Mouse (Mus musculus) spleen, adult 2 months (tissue): Measurements from ENCODE around the gene Sipa1l2.

Source experiments
- CTCF ChIP-seq: fragments of 200-500 bp; IDR thresholded peaks from 2 replicates; pipeline ENCODE4 v1.5.1; 2011; ENCODE audit warnings: mild to moderate bottlenecking, inconsistent platforms; ENCODE audit not compliant: insufficient read depth, insufficient read length, insufficient replicate concordance; ENCODE audit errors: extremely low read depth
- POLR2A ChIP-seq: fragments of 200-500 bp; IDR thresholded peaks from 2 replicates; pipeline ENCODE4 v1.6.1; 2011; ENCODE audit warnings: low read depth, low read length, inconsistent platforms

DNA sequence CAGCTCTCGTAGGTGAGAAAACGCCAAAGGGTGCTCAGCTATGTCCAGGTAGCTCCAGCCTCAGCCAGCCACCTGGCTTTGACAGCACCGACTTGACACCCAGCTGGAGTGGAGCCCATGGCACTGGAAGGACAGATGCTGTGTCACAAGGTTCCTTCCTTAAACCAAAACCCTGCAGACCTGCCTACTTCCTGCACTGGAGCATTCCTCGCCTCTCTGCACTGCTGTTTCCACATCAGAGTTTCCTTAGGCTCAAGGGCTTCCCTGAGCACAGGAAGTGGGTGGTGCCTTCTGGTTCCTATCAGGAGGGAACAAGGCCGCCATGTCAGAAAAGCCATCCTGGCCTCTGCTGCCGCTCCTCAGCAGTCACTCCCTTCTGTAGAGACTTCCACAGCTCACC is 51.3 kb downstream of the Sipa1l2 start:
- TF ChIP-seq POLR2A (no peak), CTCF (no peak)
